Mouse (Mus musculus): ENCODE measurements around the gene Smok3c.
"Not testable (repeated sequence)": the region's sequence is repeated elsewhere in the genome, so short reads cannot be mapped to it uniquely, and the experiment has no call there.

Gene Smok3c

GRCm38 (mm10) chr5:138052894-138053293 is at the start of gene Smok3c:
Gene Smok3c (plus strand): TSS chr5:138053194.
- not testable (repeated sequence) for DNase-seq

DNA sequence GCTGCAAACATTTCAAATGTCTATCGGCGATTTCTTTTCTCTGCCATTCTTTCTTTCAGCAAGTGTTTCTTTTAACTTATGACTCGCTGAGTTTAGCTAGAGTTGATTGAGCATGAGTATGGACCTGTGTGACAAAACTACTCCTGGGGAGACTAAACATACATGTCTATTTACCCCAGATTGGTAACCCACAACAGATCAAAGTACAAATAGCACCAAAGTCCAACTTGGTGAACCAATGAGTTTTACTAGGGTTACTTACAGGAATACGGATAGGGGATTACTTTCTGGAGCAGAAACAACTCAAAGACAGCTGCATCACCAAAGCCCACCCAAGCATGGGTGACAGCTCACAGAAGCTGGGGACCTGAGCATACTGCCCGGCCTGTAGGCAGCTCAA is 43.6 kb upstream of the Smok3c start:
- no peak for DNase-seq

GRCm38 (mm10) chr5:138012382-138012781 is 40.6 kb upstream of the Smok3c start:
- no peak for DNase-seq

GRCm38 (mm10) chr5:138016530-138016929 is 36.5 kb upstream of the Smok3c start:
- DNase-seq = no peak

- no peak for DNase-seq
Measured at GRCm38 (mm10) chr5:138016997-138017396, 36.0 kb upstream of the Smok3c start.

- DNase-seq = not testable (repeated sequence)
Measured at GRCm38 (mm10) chr5:138019577-138019976, 33.4 kb upstream of the Smok3c start.

DNA sequence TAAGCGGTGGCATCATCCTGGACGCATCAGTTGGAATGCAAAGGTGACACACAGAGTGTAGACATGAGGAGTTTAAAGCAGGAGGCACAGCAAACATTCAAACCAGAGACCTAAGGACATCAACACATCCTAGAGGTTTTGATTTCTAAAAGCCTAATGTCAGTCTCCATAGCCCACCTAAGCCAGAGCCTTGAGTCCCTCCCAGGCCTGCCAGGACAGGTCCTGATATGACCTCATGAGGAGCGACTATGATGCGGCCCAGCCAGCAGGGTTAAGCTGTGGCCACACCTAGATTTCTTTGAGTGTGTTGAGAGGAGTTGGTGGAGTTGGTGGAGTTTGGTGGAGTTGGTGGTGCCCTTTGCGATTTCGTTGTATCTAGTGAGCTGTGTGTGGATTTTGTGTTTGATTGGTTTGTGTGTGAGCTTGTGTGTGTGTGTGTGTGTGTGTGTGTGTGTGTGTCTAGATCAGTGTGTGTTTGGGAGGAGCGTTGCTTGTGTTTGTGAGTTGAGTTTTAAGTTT is 32.0 kb upstream of the Smok3c start, which contains the start of the genes Smok3a and Smok3b:
Smok3a (plus strand) TSS at position 301 of the 519 bp plus-strand sequence.
Smok3b (plus strand) TSS at position 469 of the 519 bp plus-strand sequence.
- not testable (repeated sequence) for DNase-seq

- DNase-seq = no peak
Measured at GRCm38 (mm10) chr5:138073803-138074202, 20.8 kb downstream of the Smok3c start.

DNA sequence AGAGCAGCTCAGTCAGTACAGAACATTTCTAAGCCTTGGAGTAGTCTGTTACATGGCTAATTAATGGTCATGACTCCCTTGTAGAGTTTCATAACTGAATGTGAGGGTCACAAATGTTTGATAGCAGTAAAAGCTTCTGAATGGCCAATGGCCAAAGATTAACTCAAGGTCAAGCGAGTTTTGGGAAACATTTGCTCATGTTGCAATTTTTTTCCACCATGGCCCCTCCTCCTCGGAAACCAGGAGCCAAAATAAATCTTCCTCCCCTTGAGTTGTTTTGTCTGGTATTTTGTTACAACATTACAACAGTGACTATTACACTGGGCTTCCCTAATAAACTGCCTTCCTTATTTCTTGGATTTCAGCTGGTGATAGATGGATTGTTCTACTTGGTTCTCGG is 22.7 kb downstream of the Smok3c start:
- DNase-seq = no peak

DNA sequence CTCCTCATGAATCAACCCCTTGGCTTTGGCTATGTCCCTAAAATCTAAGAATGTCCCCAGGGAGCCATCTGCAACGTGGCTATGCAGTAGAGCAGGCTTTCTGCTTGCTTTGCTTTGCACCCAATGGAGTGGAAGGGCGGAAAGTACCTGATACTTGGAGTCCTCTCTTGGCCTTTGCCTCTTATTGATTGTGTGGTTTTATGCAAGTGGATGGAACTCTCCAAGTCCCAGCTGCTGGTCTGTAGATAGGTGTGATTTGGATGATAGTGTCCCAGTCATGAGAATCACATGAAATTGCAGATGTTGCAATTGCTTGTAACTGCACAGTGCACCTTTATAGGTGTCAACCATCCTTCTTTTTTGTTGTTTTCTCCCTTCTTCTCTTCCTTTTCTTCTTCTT is 23.2 kb downstream of the Smok3c start:
- no peak for DNase-seq

DNA sequence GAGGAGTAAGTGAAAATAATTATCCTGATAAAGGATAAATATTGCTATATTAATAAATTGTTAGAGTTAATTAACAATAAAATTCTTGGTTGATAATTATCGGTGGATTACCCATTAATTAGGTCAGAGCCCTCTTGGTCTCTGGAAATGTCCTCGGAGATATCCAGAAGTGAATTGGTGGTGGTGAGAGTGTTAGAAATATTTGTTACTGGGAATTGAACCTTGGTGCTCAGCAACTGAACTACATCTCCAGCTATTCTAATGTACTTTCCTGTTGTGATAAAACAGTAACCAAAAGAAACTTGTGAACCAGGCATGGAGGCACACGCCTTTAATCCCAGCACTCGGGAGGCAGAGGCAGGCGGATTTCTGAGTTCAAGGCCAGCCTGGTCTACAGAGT is 27.5 kb downstream of the Smok3c start:
- DNase-seq = no peak

DNA sequence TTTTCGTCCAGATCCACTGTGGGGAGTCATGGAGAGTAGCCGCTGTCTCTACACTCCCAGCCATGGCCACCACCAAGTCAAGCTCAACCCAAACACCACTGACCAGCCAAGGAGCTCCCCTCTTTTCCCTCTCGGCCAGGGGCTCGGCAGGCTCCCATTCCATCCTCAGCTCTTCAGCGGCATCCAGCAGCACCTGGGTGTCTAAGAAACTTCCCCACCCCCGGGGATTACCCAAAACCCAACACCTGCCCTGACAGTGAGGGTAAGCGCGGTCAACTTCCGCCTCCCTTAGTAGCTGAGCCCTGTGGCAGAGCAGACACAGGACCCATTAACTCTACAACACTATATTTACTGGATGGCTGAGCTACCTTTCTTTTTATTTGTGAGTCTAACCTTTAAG is 28.5 kb downstream of the Smok3c start:
- DNase-seq = no peak

GRCm38 (mm10) chr5:138083318-138083900 is 30.4 kb downstream of the Smok3c start:
- no peak for DNase-seq

DNA sequence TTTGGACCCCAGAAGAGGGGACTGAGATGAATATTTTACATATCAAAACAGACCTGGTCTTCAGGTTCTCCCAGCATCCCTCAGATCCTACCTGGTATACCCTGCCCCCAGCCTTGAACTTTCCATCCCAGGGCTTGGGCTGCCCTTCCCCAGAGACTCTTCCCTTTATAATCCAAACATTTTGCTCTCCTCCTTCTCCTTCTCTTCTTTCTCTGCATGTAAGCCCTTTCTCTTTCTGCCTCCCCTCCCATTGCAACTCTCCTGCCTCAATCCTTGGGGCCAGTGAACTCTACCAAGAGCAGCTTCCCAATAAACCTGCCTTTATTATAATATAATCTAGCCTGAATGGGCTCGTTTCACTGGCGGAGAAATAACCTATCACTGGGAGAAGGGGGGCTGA is 30.9 kb downstream of the Smok3c start:
- no peak for DNase-seq

DNA sequence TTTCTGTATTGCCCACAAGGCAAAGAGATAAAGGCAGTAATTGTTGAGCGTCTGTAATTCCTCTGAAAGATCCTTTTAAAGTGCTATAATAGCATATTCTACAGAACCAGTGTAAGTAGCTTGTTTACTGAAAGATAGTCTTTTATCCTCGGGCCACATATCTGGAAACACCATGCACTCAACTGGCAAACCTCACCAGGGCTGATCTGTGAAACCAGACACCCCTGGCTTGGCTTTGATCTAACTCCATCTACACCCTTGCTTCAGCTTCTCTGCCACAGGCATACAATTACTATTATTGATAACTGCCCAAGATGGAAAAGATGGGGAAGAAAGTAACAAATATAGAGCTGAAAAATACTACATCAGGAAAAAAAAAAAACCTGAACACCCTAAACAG is 31.5 kb downstream of the Smok3c start:
- no peak for DNase-seq

- DNase-seq = peak; percentile 81
Measured at GRCm38 (mm10) chr5:138084996-138085395, 32.0 kb downstream of the Smok3c start, which contains the start of gene Zkscan1. Gene Zkscan1 (plus strand): TSS chr5:138085084.

DNA sequence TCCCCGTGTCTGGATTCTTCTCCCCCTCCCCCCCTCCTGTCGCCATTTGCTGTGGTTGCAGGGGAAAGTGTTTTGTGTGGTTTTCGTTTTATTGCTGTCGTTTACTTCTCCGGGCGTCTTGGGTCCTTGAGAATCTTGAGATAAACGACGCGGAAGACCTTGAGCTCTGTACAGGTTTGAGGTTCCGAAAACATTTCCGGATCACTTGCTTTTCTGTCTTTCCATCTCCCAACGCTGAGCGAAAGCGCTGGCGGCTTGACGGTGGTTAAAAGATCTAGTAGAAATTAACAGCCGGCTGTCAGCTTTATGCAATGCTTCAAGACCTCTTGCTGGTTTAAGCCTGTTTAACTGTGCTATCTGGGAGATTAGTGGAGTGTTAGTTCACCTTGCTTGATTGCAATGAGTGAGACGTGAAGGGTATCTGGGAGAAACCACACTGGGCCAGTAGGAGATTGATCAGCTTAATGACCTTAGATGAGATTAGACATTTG is 32.5 kb downstream of the Smok3c start:
- no peak for DNase-seq

- DNase-seq = no peak
Measured at GRCm38 (mm10) chr5:138086842-138087241, 33.8 kb downstream of the Smok3c start.

DNA sequence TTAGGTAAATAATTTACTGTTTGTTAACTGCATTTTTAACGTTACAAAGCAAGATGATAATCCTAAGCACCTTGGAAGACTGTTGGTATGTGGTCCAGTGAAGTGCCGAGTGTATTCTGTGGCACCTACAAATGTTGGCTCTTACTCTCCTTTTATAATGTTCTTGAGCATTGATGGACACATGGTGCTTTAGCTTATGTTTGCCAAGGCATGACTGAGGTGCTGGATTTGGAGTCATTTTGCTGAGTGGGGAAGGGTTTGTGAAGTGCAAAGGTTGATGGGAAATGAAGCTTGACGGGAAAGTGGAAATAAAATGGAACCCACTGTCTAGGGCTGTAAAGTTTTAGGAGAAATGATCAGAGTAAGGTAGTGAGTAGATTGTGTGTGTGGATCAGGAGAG is 35.4 kb downstream of the Smok3c start:
- DNase-seq = no peak

DNA sequence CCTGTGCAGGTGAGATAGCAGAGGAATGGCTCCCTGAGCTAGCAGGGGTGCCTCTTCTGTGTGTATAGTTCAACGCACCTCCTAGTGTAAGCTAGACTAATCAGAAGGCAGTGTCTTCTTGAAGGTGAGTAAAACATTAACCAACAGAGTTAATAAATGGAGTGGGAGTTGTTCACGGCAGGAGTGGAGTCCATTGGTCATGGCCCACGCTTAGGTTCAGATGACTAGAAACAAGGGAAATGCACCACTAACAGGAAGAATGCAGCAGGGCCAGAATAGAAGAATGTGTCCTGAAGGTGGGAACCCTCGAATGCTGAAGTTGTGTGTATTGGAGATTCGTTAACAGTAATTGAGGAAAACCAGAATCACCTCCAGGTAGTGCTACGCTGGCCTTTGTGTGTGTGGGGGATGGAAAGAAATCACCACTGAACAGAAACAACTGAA is 36.1 kb downstream of the Smok3c start:
- DNase-seq = no peak

- DNase-seq = no peak
Measured at GRCm38 (mm10) chr5:138090271-138090670, 37.3 kb downstream of the Smok3c start.

GRCm38 (mm10) chr5:138090737-138091136 is 37.7 kb downstream of the Smok3c start:
- DNase-seq = no peak

GRCm38 (mm10) chr5:138092771-138093170 is 39.8 kb downstream of the Smok3c start:
- DNase-seq = no peak

GRCm38 (mm10) chr5:138094474-138094873 is 41.5 kb downstream of the Smok3c start:
- no peak for DNase-seq

DNA sequence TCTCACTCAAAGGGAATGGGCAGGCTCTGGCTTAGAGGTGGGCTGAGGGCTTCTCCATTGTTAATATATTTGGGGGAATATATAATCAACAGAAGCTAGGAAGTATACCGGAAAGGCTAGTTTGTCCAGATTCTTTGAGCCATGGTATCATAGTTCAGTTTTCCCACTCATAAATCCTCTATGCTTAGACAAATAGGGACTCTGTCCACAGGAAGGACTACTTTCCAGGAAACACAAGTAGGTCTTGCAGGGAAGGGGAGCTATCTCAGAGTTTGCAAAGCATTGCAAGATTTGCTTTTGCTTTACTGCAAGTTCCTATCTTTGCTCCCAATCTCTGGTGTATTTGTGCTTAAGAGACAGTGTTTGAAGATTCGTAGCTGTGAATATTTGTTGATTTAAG is 52.0 kb downstream of the Smok3c start:
- no peak for DNase-seq
